Mouse (Mus musculus) thymus, adult 2 months (tissue): ENCODE data around the gene Fbln1. TPM values are rescaled to one million over a fixed set of nuclear protein-coding genes. Genes with fewer than 3 reads are reported as not detected.

ENCODE experiments used
- DNase-seq: peaks from one replicate; pipeline ENCODE4 v3.0.0; 2021
- H3K27ac ChIP-seq: fragments of 200-500 bp; 2 replicates; pipeline ENCODE4 v1.5.1; 2012; ENCODE audit warnings: low read length, control low read depth; ENCODE audit not compliant: control insufficient read depth, insufficient read depth
- H3K27me3 ChIP-seq: fragments of 200-500 bp; 2 replicates; pipeline ENCODE4 v1.6.1; 2012; ENCODE audit warnings: mild to moderate bottlenecking, low read length, moderate library complexity, mixed read lengths; ENCODE audit not compliant: control insufficient read depth, insufficient read depth
- H3K36me3 ChIP-seq: fragments of 200-500 bp; 2 replicates; pipeline ENCODE4 v1.6.1; 2012; ENCODE audit warnings: mild to moderate bottlenecking, low read length, moderate library complexity; ENCODE audit not compliant: control insufficient read depth, insufficient read depth
- H3K4me1 ChIP-seq: fragments of 200-500 bp; replicated peaks from 2 replicates; pipeline ENCODE4 v1.6.1; 2012; ENCODE audit warnings: low read length; ENCODE audit not compliant: control insufficient read depth, insufficient read depth
- H3K4me3 ChIP-seq: fragments of 200-500 bp; 2 replicates; pipeline ENCODE4 v1.5.1; 2012; ENCODE audit warnings: mild to moderate bottlenecking, low read length, control low read depth, moderate library complexity; ENCODE audit not compliant: control insufficient read depth, insufficient read depth
- CTCF ChIP-seq: fragments of 200-500 bp; IDR thresholded peaks from 2 replicates; pipeline ENCODE4 v1.5.1; 2012; ENCODE audit warnings: mild to moderate bottlenecking, control low read depth, low read length, moderate library complexity, borderline replicate concordance; ENCODE audit not compliant: control insufficient read depth, poor library complexity, insufficient read depth; ENCODE audit errors: extremely low read depth
- POLR2A ChIP-seq: fragments of 200-500 bp; IDR thresholded peaks from 2 replicates; pipeline ENCODE4 v1.6.1; 2012; ENCODE audit warnings: mild to moderate bottlenecking, low read length, control low read depth, moderate library complexity; ENCODE audit not compliant: control insufficient read depth, poor library complexity, insufficient read depth; ENCODE audit errors: extremely low read depth
- WGBS: fragments of 180-500 bp; shearing (Covaris S2); methylation state at CpG from one replicate; pipeline ENCODE4 v1.1.7; 2018; 5-methylcytosine and 5-hydroxymethylcytosine counted together
- polyA plus RNA-seq: library from polyadenylated mRNA; depleted of rRNA; stranded (reverse); fragments of >200 nt; gene quantifications from 2 replicates; pipeline ENCODE4 v1.2.3, GENCODE M21; 2012

Gene Fbln1
- polyA plus RNA-seq, 1 experiment: 46.8 TPM

- 67% methylated on average over 17 of the region's 17 CpGs for WGBS
- Histone ChIP-seq H3K27ac (no peak overlapping the region; the same call in 1 of the 2 replicates), H3K27me3 (no peaks in the 10 kb centered on the region), H3K4me3 (no peak overlapping the region), H3K4me1 (no peaks in the 10 kb centered on the region), H3K36me3 (no peaks in the 10 kb centered on the region)
- no peak for DNase-seq
- no peak for TF ChIP-seq POLR2A
- no peak for TF ChIP-seq CTCF
Measured at GRCm38 (mm10) chr15:85298167-85298781, 92.5 kb downstream of the Fbln1 start.

GRCm38 (mm10) chr15:85298946-85299345, 93.2 kb downstream of the Fbln1 start:
- TF ChIP-seq CTCF (no peak), POLR2A (no peak)
- DNase-seq: no peak
- H3K4me1 ChIP-seq: no peaks in the 10 kb centered on the region

GRCm38 (mm10) chr15:85303241-85303640, 97.5 kb downstream of the Fbln1 start:
- TF ChIP-seq CTCF (no peak), POLR2A (no peak)
- H3K4me3 ChIP-seq: no peak overlapping the region
- no peaks in the 10 kb centered on the region for H3K27me3 ChIP-seq
- no peaks in the 10 kb centered on the region for H3K36me3 ChIP-seq
- DNase-seq: no peak
- WGBS: 93% methylated on average over 4 of the region's 4 CpGs
- no peaks in the 10 kb centered on the region for H3K4me1 ChIP-seq
- H3K27ac ChIP-seq: no peak overlapping the region

More at GRCm38 (mm10) chr15:85298946-85299345, 93.2 kb downstream of the Fbln1 start:
- no peaks in the 10 kb centered on the region for H3K36me3 ChIP-seq
- 92% methylated on average over 9 of the region's 9 CpGs for WGBS
- H3K4me3 ChIP-seq: no peak overlapping the region
- H3K27ac ChIP-seq: no peak overlapping the region
- no peaks in the 10 kb centered on the region for H3K27me3 ChIP-seq

- WGBS: 92% methylated on average over 4 of the region's 4 CpGs
- Histone ChIP-seq H3K36me3 (no peaks in the 10 kb centered on the region), H3K27me3 (no peaks in the 10 kb centered on the region), H3K27ac (no peak overlapping the region), H3K4me3 (no peak overlapping the region), H3K4me1 (no peaks in the 10 kb centered on the region)
- no peak for TF ChIP-seq CTCF
- TF ChIP-seq POLR2A: no peak
- DNase-seq: no peak
Measured at GRCm38 (mm10) chr15:85303976-85304375, 98.2 kb downstream of the Fbln1 start.

GRCm38 (mm10) chr15:85307061-85307660, 101.4 kb downstream of the Fbln1 start:
- no peaks in the 10 kb centered on the region for H3K36me3 ChIP-seq
- no peak for DNase-seq
- H3K4me3 ChIP-seq: no peak overlapping the region
- no peak for TF ChIP-seq POLR2A
- no peak for TF ChIP-seq CTCF
- 93% methylated on average over 2 of the region's 2 CpGs for WGBS
- H3K27ac ChIP-seq: no peak overlapping the region
- H3K4me1 ChIP-seq: no peaks in the 10 kb centered on the region
- H3K27me3 ChIP-seq: no peaks in the 10 kb centered on the region

- H3K27ac ChIP-seq: no peak overlapping the region
- H3K4me3 ChIP-seq: no peak overlapping the region
- 89% methylated on average over 10 of the region's 10 CpGs for WGBS
- no peaks in the 10 kb centered on the region for H3K27me3 ChIP-seq
- H3K36me3 ChIP-seq: no peaks in the 10 kb centered on the region
- TF ChIP-seq CTCF (no peak), POLR2A (no peak)
- DNase-seq: no peak
- H3K4me1 ChIP-seq: no peaks in the 10 kb centered on the region
Measured at GRCm38 (mm10) chr15:85311058-85311657, 105.4 kb downstream of the Fbln1 start.
